Mouse (Mus musculus): ENCODE data around the gene Frat2. TPM values are rescaled to one million over a fixed set of nuclear protein-coding genes. Genes with fewer than 3 reads are reported as not detected.

Gene Frat2
- total RNA-seq, 2 experiments from 2014 or later: 7.4 to 7.6 TPM

- intact Hi-C loops (cut with DNase I): no loop called here
- peak; percentile 93 to 94 for DNase-seq (ENCODE audit: low spot score in 2 of 2)
These were observed 18.4 kb downstream of the Frat2 start, which contains the start of gene Frat1 for GRCm38 (mm10) chr19:41829381-41830105. Gene Frat1 (plus strand): TSS chr19:41829970.

DNA sequence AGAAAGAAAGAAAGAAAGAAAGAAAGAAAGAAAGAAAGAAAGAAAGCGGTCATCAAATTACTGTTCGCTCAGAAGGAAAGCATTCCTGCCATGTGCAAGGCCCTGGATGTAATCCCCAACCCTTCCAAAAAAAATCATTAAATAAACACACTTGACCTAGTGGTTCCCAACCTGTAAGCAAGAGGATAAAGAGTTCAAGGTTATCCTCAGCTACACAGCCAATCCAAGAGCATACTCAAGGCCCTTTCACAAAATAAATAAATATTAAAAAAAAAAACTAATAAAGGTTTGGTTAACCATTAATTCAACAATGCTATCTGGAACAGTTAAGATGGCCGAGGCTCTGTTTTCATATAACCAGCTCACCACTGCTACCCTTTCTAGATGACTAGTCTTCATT is 19.0 kb downstream of the Frat2 start:
- intact Hi-C loops (cut with DNase I): no loop called here
- DNase-seq (ENCODE audit: low spot score in 2 of 2): no peak

DNA sequence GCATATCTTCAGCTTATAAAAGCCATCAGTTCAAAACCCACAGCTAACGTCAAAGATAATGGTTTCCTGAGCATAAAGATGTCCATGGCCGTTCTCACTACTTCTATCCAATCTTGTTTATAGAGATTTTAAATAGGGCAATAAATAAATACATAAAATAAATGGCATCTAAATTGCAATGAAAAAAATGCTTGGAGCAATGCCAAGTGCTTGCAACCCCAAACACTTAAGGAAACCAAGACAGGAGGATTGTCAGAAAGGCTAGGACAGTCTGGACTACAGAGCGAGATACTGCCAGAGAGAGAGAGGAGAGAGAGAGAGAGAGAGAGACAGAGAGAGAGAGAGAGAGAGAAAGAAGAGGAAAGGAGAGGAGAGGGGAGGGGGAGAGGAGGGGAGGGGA is 21.4 kb downstream of the Frat2 start:
- intact Hi-C loops (cut with DNase I): no loop called here
- DNase-seq (ENCODE audit: low spot score in 2 of 2): no peak

DNA sequence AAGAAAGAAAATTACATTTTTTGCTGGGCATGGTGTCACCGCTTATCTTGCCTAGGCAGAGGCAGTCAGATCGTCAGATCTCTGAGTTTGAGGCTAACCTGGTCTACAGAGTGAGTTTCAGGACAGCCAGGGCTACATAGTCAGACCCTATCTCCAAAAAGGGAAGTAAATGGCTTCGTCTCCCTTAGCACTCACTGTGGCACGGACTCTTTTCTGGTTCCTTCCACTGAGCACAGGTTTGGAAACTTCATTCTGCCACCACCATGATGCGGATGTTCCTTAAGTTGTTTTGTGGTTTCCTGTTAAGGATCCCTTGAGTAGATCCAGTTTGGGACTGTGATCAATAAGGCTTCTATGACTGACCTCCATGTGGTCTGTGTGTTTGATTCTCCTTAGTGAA is 23.0 kb downstream of the Frat2 start:
- intact Hi-C loops (cut with DNase I): no loop called here
- DNase-seq (ENCODE audit: low spot score in 2 of 2): no peak

DNA sequence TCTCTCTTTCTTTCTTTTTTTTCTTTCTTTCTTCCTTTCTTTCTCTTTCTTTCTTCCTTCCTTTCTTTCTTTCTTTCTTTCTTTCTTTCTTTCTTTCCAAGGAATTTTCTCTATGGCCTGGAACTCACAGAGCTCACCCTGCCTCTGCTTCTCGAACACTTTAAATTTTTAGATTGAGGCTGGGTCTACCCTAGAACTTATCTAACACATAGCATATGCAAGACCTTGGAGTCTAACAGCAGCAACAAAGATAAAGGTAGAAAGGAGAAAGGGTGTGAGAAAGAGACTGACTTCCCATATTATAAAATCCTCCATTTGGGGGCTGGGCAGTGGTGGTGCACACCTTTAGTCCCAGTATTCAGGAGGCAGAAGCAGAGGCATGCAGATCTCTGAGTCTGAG is 25.3 kb downstream of the Frat2 start:
- DNase-seq (ENCODE audit: low spot score in 2 of 2): no peak
- intact Hi-C loops (cut with DNase I): no loop called here

DNA sequence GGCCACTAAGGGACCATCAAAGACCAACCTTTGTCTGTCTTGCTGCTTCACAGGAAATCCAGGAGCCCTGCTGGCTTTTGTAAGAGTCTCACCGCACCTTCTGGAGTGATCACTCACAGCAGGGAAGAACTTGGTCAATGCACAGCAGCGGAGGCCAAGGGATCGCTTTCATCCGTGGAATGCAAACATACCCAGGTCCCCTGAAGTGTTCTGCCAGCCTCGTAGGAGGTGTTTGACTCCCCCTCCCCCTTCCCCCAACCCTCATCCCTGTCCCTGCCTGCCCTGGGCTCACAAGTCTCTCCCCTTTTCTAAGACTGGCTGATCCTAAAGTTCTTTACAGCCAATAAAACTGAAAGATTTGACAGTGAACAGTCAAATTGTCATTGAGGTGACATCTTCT is 26.5 kb downstream of the Frat2 start:
- intact Hi-C loops (cut with DNase I): no loop called here

DNA sequence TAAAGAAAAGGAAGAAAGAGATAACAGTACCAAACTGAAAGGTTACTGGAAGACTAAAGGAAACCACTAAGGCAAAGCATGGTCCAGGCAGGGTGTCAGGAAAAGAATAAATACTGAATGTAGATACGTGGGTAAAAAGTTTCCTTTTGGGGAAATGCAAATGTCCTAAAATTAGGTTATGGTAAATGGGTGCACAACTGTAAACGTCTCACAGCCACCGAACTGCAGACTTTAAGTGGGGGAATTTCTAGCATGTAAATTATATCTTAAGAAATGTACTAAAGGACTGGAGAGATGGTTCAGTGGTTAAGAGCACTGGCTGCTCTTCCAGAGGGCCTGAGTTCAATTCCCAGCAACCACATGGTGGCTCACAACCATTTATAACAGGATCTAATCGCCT is 29.2 kb downstream of the Frat2 start:
- no peak for DNase-seq (ENCODE audit: low spot score in 2 of 2)
- intact Hi-C loops (cut with DNase I): no loop called here

More for the DNA sequence above, 26.5 kb downstream of the Frat2 start:
- no peak for DNase-seq (ENCODE audit: low spot score in 2 of 2)

DNA sequence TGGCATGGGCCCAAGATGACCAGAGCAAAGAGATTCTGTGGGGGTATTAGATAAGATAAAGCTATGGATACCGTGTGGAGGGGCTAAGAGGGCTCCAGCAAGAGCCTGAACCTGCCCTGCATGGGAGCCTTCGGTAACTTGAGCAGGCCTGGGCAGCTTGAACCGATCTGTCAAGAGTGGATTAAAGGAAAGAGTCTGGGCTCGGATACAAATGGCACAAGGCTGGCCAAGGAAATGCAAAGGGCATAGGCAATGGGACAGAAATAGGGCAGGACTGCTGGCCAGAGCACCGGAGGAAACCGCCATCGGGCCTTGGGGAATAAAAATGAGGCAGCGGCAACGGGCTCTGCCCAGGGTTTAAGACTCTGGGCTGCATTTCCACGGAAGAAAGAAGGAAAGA is 30.6 kb downstream of the Frat2 start:
- intact Hi-C loops (cut with DNase I): no loop called here
- DNase-seq (ENCODE audit: low spot score in 2 of 2): no peak

- DNase-seq (ENCODE audit: low spot score in 2 of 2): no peak
- intact Hi-C loops (cut with DNase I): no loop called here
These were observed 31.0 kb downstream of the Frat2 start for GRCm38 (mm10) chr19:41816915-41817314.

DNA sequence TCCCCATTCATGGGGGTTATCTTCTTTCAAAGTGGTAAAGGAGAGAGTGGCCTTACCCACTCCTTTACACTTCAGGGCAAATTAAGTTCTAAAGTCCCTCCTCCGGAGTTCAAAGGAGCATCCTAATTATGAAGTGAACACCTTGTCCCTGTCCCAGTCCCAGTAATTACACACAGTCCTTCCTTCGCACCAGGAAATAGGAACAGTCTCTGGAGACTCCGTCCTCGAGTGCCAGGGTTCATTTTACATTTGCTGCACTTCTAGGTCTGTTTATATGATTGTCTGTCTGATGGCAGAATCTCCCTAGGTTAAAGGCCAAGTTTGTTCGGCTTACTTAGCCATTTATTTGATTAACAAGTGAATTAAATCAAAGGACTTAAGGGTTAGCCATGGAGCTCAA is 31.5 kb downstream of the Frat2 start:
- no peak for DNase-seq (ENCODE audit: low spot score in 2 of 2)
- intact Hi-C loops (cut with DNase I): no loop called here

- intact Hi-C loops (cut with DNase I): no loop called here
- no peak for DNase-seq (ENCODE audit: low spot score in 2 of 2)
These were observed 34.6 kb downstream of the Frat2 start for GRCm38 (mm10) chr19:41813374-41813773.

- no peak for DNase-seq (ENCODE audit: low spot score in 2 of 2)
- intact Hi-C loops (cut with DNase I): no loop called here
These were observed 35.4 kb downstream of the Frat2 start for GRCm38 (mm10) chr19:41812525-41812924.

DNA sequence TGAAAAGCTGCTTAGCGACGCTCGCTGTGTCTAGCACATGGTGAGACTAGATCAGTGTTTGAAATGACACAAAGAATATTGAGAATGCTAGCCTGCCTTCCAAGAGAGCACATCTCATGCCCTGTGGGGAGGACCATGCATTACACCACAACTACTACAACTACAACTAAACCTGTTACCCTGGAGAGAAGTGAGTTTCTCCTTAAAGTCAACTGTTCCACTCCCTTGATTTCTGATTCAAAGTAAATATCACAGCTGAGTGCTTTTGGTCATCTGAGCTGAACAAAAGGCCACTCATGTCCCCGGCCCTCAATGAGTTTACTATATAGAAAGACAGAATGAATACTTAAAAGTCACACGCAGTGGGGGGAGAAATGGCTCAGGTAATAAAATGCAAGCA is 37.9 kb downstream of the Frat2 start:
- intact Hi-C loops (cut with DNase I): no loop called here
- no peak for DNase-seq (ENCODE audit: low spot score in 2 of 2)

DNA sequence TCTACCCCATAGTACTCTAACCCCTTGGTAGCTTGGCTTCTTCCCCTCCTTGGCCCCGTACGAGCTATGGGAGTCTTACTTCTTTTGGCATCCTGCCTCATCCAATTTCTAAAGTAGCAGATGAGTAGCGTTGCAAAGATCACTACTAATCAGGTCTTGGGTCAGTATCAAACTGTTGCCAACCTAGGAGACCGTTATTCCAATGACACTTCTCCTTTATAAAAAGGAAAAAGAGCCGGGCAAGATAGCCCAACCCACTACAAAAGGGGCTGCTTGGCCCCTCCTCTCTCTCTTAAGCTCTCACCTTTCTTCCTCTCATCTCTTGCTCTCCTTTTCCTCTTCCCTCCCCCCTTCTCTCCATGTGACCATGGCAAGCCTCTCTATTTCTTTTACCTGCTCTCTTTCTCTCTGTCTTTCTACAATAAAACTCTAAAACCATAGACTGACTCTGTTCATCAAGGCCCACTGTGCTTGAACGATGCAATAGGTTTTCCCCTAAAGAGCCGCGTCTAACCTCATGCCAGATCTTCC is 39.8 kb downstream of the Frat2 start:
- intact Hi-C loops (cut with DNase I): no loop called here
- DNase-seq (ENCODE audit: low spot score in 2 of 2): no peak

GRCm38 (mm10) chr19:41807497-41807896 is 40.4 kb downstream of the Frat2 start:
- no peak for DNase-seq (ENCODE audit: low spot score in 2 of 2)
- intact Hi-C loops (cut with DNase I): no loop called here

- intact Hi-C loops (cut with DNase I): no loop called here
- no peak for DNase-seq (ENCODE audit: low spot score in 2 of 2)
These were observed 42.1 kb downstream of the Frat2 start for GRCm38 (mm10) chr19:41805831-41806230.

DNA sequence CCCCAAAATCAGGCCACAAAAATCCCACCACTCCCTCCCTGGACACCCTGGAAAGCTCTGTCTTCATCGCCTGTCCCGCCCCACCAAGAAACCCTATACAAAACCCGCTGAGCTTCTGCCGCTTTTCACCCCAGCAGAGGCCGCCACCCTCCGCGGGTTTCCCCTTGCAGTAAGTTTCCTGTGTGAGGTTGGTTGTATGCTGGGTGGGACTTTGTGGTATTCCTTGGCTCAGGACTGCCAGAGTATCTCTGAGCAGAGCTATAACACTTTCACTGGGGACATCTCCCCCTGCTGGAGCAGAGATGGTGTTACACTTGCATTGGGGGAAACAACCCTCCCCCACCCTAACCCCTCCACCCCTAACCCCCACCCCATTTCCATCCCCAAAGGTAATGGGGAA is 44.6 kb downstream of the Frat2 start:
- intact Hi-C loops (cut with DNase I): no loop called here
- no peak for DNase-seq (ENCODE audit: low spot score in 2 of 2)

DNA sequence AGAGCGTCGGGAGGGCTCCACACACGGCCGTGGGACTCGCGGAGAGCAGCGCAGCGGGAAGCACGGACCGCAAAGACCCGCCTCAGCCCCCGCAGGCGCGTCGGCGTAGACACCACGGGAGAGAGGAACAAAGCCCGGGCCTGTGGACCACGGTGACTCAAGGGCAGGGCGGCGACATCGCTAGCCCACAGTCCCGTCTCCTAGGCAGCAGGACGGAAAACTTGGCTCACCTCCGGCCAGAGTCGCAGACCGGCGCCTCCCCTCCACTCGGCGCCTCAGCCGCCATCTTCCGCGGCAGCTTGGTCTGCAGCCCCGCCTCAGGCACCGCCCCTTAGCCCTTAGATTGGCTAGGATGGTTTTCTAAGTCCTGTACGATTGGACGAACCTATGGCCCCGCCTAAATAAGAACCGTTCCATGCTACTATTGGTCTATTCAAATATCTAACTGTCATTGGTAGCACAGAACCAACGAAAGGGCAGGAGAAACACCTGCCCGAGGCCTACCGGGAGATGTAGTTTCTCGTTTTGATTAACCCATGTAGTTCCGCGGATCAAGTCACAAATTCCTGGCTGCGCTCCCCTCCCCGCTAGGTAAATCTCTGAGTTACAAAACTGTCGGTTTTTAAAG is 46.1 kb downstream of the Frat2 start, which contains the start of gene Arhgap19:
Gene Arhgap19, minus strand, starts transcription at position 306 of the 628 bp plus-strand sequence.
- DNase-seq (ENCODE audit: low spot score in 2 of 2): peak; percentile 88 to 98
- intact Hi-C loops (cut with DNase I): loop anchor here (2.0 kb wide), 1 partner anchor 47 kb away; the partner anchor contains the start of gene Frat2

DNA sequence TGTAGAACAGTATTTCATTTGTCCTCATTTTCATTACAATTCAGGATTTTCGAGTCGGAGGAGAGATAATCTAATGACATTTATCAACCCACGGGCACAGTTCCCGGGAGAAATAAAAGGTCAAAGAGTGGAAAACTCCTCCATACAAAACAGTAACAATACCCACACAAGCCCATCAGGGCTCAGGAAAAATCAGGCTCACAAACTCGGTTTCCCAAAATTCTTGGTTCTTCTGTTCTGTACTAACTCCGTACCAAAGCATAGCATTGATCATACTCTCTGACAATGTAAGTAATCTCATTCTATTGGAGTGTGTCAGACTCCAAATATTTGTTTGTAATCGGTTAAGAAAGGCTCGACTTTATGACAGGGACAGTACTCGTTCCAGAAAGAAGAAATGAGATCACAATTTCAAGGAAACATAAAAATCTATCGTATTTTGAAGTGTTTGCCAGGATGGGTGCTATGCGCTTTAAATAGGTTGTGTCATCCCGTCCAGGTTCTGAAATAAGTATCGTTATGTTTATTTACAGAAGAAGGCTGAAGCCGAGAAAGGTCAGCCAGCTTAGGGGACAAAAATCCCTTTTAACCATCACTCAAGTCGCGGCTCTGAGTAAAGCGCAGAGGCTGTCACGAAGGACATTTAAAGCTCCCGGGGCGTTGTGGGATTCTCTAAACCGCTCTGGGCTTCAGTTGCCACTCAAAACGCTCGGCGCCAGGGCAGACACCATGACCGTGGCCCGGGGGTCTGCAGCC is 46.8 kb downstream of the Frat2 start:
- intact Hi-C loops (cut with DNase I): loop anchor here (2.0 kb wide), 1 partner anchor 48 kb away; the partner anchor contains the start of gene Frat2
- no peak for DNase-seq (ENCODE audit: low spot score in 2 of 2)

- intact Hi-C loops (cut with DNase I): loop anchor here (2.0 kb wide), 1 partner anchor 48 kb away; the partner anchor contains the start of gene Frat2
- DNase-seq (ENCODE audit: low spot score in 2 of 2): no peak
These were observed 47.5 kb downstream of the Frat2 start for GRCm38 (mm10) chr19:41800451-41800850.
